Mouse (Mus musculus): ENCODE measurements at regions not wholly inside any gene's neighbourhood (a gene's known extent, or its start where the extent isn't known, plus 50 kb on each side); places are given as distances from the start of the nearest gene placed in this dataset.

DNA sequence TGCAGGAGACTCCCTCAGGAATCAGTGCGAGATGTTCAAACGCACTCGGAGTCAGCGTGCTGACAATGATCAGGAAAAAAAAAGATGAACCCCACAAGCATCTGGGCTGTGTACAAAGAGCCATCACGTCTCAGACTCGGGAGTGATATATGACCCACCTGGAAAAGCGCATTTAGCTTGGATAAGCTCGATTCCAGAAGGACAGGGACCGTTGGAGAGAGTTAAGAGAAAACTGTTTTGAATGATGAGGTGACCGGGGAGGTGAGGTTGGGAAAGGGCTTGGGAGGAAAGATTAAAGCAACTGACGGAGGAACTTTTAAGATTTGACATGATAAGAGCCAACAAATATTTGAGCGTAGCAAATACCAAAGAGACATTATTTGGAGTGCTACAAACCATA is 64.7 kb upstream of the Adgrl2 start:
- TF ChIP-seq CTCF (IDR thresholded peaks at IDR 0.05; ENCODE audit: extremely low read depth, insufficient read depth, low read length), result no peak
- no peak for TF ChIP-seq POLR2A (IDR thresholded peaks at IDR 0.05; ENCODE audit: extremely low read depth, insufficient read depth, low read length)

All from cortical plate, adult 2 months (tissue).